Mouse (Mus musculus): ENCODE data around the gene Psma6.

The Psma6 gene

DNA sequence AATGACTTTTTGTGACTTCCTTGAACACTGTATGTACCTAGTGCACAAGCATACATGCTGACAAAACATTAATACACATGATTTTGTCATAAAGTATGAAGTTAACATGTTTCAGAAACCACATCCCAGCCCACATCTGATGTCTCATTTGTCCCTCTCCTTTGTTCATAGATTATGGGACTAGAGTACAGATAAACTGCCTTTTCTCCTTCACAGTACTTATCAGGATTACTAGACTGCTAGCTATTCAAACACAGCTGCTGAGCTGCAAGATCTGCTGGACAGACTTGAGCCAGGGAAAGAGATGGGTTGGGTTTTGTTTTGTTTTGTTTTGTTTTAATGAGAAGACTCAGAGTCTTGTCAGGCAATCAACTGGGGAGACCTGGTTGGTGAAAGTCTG, 8.1 kb downstream of the Psma6 start:
- in situ Hi-C loops (cut with MboI, MseI), result no loop called here

DNA sequence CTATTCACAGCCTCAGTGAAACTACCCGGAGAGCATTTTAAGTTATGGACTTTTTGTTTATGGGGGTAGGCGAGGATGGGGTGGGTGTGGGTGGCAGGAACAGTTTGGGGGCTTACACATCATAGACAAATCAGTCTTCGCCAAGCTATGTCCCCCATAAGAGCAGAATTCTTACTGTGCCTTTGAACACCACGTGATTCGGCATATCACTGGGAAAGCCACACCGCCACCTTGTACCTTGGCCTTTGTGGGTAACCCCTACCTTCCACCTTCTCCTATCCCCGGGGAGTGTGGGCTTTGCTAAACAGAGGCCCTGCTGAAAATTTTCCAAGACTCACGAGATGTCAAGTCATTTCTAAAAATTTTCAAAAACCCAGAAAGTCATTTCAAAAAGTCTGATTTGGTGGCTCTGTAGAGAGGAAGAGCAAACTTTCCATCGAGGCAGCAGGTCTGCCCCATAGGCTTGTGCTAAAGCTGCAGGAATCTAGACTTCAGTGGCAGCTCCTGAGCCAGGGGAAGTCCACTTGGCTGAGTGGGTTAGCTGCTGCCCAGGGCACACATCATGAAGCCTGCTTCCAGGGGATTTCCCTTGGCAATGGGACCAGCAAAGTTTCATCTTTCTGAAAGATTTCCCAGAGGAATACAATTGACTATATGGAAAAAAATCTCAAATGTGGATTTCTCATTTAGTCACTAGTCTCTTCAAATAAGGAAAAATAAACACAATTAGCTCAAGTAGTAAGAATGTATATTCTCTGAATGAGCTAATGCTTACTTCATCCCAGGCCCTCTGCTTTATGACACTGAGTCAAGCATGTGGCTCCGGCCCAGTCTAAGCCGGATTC, 8.9 kb downstream of the Psma6 start:
- in situ Hi-C loops (cut with MboI, MseI), result no loop called here

DNA sequence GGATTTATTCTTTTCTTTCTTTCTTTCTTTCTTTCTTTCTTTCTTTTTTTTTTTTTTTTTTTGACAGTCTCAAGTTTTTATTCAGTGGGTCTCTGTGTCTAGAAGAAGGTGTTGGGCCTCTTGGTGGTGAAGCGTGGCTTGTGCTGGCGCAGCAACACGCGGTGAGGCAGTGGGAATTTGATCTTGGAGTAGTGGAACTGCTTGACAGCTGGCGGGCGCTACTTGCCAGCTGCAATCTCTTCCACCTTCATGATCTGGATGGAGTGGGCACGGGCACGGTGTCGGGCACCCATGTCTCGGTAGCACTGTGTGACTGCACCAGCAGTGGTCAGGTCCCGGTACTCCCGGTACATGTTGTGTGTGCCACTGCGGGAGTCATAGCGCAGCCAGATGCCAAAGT, 11.6 kb downstream of the Psma6 start:
- in situ Hi-C loops (cut with MboI, MseI), result loop anchor here (5.0 kb wide), 1 partner anchor 97 kb away; the partner anchor contains the start of gene Nfkbia

DNA sequence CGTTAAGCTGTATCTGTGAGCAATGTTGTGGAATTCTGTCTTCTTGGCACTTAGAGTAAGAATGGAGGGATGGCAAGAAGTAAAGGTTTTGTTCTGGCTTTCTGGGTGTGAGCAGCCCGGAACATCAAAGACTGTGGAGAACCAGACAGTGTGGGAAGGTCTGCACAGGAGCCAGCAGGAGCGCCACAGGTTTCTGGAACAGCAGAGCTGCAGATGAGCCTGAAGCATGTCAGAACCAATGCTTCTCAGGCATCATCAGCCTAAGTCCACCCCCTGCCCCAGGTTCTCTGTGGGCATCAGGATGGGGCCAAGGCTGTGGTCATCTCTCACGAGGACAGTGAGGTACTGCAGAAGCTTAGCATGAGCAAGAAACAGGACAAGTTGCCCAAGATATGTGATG, 12.5 kb downstream of the Psma6 start:
- in situ Hi-C loops (cut with MboI, MseI), result loop anchor here (5.0 kb wide), 1 partner anchor 96 kb away; the partner anchor contains the start of gene Nfkbia

DNA sequence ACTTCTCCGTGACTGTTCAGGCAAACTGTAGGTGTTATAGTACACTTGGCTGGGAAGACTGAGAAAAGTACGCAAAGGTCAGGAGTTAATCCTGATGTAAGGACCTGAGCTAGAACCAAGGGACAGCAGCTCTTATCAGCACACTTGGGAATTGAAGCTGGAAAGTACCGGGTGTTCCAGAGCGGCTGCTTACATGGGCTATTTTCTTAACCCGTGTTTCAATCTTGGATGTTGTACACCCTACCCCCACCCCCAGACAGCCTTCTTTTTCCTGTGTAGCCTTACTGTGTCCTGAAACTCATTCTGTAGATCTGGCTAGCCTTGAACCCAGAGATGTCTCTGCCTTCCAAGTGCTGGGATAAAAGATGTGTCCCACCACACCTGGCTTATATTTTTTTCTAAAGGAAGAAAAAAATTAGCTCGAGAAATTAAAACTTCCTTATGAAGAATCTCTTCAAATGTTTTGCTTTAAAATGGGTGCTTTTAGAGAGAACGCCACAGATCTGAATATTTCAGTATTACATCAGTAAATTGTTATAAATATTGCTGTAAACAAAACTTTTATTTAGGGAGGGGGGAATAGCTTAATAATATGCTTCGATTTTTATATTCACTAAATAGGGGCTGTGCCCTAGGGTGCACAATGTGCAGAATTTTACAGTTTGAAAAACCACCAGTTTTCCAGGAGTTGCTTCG, 13.7 kb downstream of the Psma6 start:
- in situ Hi-C loops (cut with MboI, MseI), result loop anchor here (5.0 kb wide), 1 partner anchor 95 kb away; the partner anchor contains the start of gene Nfkbia

DNA sequence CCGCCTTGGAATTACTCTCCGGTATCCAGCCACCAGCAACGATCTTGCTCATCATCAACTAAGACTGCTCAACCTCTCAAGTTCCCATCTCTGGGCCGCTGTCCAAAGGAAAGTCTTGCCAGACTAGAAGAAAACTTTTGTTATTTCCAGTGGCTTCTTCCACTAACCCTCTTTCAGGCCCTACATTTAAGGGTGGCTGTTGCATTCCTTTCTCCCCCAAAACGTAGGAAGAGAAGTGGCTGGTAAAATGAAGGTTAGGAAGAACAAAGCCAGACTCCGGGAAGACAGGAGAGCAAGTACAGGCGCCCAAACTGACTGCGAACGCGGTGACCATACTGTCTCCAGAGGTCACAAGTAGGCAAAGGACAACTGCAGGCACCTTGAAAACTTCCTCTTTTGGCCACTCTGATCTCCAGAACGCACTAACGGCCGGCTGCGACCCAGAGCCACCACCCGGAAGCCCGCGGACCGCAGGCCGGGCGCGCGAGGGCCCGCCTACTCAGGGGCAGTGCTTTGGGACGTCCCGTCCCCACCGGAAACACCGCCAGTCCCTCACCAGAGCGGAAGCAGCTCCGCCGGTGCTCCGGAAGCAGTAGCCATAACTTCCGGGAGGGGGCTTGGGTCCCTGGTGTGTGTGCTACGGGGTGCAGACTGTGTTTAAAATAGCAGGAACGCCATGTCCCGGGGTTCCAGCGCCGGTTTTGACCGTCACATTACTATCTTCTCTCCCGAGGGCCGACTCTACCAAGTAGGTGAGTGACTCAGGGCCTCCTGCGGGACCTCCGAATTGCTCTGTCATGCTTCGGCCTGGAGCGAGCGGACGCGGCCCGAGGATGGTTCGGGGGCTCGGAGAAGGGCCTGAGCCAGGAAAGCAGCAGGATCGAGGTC, 14.5 kb downstream of the Psma6 start:
- in situ Hi-C loops (cut with MboI, MseI), result loop anchor here (5.0 kb wide), 1 partner anchor 94 kb away; the partner anchor contains the start of gene Nfkbia

DNA sequence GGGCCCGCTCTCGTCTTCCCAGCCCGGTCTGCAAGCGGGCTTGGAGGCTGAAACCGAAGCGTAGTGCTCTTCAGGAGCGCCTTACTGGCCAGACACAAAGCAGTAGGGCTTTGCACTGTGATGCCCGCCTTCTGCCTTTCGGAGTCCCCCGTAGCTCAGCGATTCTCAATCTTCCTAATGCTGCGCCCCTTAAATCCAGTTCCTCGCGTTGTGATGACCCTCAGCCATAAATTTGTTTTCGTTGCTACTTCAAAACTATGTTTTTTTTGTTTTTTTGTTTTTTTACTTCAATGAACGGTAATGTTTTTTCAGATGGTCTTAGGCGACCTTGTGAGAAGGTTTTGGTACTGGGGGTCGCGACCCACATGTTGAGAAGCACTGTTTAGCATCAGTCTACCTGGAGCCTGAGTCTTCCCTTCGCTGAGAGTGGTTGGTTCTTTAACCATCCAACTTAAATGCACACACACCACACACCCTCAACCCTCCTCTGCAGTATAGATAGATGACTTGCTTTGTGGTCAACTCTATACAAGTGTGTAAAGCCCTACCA, 15.2 kb downstream of the Psma6 start:
- in situ Hi-C loops (cut with MboI, MseI), result loop anchor here (5.0 kb wide), 1 partner anchor 93 kb away; the partner anchor contains the start of gene Nfkbia

DNA sequence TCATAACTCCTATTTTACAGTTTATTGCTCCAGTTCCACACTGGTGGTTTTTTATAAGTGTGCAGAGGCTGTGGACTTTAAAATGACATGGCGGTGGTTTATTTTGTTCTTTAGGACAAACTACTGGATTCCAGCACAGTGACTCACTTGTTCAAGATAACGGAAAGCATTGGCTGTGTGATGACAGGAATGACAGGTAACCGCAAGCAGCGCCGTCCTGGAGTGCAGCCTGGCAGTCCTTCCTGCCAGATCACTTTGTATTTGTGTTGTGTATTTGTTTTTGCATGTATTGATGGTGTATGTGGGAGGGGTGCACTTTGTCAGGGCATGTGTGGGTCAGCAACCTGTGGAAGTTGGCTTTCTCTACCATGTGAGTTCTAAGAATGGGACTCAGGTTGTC, 23.9 kb downstream of the Psma6 start:
- in situ Hi-C loops (cut with MboI, MseI), result no loop called here

DNA sequence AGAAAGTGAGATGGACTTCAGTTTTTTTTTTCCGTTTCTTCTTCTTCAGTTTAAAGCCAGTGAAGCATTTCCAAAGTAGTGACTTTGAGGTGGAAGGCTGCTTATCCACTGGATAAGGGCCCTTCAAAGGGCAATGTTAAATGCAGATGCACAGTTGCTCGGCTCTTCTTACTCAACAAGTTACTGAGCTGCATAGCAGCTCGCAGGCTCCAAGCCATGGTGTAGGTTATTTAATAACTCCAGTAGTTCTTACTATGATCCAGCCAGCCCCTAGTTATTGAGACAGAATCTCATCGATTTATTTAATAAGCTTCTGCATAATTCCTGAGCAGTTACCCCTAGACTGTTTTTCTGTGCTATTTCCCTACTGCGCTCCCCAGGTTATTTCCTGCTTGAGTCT, 31.2 kb downstream of the Psma6 start:
- in situ Hi-C loops (cut with MboI, MseI), result no loop called here

DNA sequence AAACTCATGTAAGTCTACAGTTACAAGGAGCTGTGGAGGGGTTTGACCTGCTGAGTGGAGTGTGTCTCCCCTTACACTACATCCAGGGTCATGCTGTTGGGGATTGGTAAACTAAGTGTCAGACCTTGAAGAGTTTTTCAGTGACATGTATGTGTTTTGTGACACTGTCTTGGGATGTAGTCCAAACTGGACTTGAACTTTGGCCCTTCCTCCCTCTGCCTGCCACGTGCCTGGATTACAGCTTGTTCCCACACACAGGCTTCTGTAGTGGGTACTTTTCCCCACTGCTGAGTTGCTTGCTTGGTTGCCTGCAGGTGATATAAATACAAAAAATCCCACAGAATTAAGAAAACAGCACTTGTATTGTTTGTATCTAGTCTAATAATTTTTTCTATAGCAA, 31.7 kb downstream of the Psma6 start:
- in situ Hi-C loops (cut with MboI, MseI), result no loop called here

DNA sequence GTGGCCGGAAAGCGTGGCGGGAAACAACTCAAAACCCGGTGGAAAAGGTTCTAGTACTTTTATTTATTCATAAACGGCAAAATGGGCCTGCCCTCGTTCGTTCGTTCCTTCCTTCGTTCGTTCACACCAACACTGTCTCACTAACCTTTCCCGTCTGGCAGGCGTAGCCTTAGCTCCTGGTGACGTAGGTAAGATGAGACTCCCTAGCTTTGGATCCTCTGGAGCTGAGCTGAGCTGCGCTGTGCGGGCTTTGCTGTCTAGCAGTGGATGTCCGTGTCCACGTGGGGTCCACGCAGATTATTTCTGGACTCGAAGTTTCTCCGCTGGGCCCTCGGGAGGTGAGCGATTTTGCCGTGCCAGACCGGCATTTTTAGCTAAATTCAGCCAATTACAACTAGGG, 36.2 kb downstream of the Psma6 start:
- in situ Hi-C loops (cut with MboI, MseI), result no loop called here

DNA sequence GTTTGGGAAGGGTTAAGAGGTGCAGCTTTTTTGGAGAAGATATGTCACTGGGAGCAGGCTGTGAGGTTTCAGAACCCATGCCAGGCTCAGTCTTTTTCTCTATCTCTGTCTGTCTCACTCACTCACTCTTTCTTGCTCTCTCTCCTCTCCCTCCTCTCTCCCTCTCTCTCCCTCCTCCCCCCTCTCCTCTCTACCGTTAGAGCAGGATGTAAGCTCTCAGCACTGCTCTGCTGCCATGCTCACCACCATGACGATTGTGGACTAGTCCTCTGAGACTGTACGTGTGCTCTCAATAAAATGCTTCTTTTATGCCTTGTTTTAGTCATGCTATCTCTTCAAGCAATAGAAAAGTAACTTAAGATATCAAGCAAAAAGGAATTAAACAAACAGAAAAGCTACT, 38.0 kb downstream of the Psma6 start:
- in situ Hi-C loops (cut with MboI, MseI), result no loop called here

DNA sequence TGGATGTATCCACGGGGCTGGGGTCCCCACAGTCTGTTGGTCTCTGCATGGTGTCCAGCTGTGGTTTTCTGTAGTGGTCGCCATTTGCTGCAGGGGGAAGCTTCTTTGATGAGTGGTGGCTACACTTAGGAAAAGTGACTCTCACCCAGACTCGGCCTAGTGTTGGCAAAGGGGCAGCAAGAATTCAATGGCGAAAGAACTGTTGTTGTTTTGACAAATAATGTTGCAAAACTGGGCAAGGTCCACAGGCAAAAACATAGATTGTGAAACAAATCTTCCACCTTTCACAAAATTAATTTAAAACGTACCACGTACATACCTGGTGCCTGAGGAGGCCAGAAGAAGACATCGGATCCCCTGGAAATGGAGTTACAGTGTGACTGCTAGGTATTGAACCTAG, 42.3 kb downstream of the Psma6 start:
- in situ Hi-C loops (cut with MboI, MseI), result no loop called here

DNA sequence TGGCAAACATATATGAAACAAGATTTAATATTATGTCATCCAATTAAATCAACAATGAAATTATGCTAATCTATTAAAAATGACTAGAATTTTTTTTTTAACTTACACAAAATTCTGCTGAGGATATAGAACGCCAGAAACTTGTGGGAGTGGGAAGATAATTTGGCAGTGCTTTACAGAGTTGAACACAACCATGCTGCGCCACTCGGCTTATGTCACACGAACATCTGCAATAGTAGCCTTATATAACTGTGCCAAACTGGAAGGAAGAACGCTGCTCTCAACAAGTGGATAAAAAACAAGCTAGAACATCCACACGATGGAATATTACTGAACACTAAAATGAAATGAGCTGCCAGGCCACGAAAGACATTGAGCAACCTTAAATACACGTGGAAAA, 45.2 kb downstream of the Psma6 start:
- in situ Hi-C loops (cut with MboI, MseI), result no loop called here

DNA sequence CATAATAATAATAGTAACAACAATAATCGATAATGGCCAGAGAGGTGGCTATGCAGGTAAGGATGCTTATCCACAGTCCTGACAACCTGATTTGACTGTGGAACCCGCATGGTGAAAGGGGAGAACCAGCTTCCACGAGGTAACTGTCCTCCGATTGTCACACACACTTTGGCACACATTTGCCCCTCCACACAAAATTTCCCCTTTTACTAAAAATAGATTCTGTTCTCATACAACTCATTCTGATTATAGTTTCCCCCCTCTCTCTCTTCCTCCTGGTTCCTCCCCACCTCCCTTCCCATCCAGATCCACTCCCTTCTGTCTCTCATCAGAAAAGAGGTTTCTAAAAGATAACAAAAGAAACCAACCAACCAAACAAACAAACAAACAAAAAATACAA, 45.9 kb downstream of the Psma6 start:
- in situ Hi-C loops (cut with MboI, MseI), result no loop called here

DNA sequence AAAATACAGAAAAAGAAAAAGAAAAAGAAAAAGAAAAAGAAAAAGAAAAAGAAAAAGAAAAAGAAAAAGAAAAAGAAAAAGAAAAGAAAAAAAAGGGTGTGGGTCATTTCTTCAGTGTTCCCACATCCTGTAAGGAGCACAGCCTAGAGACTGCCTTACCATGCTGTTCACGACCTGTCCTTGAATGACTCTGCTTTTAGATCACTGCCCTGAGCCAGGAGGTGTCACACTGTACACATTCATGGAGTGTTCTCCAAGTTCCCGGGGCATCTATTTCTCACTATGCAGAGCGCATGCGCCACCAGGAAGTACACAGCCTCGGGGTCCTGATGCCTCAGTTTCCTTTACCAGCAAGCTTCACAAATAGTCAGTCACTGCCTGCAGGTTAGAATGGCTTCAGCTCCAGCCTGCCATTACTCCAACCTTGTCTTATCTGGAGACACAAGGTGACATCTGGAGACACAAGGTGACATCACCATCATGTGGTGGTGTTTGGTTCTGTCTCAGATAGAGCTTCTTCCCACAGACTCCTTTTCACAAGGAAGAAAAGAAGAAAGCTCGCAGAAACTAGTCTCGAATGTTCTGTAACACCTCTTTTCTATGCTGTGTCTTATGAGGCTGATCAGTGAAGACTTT, 48.4 kb downstream of the Psma6 start:
- in situ Hi-C loops (cut with MboI, MseI), result no loop called here

DNA sequence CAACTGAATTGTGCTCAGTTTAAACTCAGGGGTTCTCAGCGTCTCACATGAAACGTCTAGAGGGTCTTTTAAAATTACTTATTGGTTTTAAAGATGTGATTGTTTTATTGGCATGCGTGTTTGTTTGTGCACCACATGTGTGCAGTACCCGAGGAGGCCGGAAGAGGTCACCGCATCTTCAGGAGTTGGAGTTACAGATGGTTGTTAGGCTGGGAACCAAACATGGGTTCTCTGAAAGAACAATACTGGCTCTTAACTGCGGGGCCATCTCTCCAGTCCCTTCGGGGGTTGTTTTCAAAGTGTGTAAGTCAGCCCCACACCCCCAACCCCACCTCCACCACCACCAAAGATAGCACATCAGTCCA, 48.9 kb downstream of the Psma6 start:
- in situ Hi-C loops (cut with MboI, MseI), result no loop called here

DNA sequence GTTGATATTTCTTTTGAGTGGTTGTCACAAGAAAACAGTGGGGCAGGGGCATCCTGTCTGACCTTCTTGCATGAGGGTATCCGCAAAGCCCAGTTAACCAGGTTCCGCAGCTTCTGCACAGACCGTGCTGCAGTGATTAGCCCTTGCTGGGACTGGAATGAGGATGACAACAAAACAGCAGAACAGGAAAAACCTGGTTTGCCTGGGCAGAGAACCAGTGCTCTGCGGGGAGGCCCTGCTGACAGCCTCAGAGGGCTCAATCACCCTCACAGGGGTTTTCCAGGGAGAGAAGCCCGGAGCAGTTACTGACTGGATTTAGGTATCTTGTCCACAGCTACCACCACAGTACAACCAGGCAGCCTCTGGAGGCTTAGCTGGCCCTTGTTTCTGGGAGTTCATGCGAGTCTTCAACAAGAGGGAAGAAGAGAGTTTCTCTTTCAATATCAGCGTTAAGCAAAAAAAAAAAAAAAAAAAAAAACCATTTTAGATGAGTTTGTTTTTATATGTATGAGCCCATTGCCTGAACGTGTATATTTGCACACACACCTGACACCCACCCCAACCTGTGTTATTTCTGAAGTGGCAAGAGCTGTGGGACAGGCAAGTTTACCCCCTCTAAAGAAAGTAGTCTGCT, 49.9 kb downstream of the Psma6 start:
- in situ Hi-C loops (cut with MboI, MseI), result no loop called here

DNA sequence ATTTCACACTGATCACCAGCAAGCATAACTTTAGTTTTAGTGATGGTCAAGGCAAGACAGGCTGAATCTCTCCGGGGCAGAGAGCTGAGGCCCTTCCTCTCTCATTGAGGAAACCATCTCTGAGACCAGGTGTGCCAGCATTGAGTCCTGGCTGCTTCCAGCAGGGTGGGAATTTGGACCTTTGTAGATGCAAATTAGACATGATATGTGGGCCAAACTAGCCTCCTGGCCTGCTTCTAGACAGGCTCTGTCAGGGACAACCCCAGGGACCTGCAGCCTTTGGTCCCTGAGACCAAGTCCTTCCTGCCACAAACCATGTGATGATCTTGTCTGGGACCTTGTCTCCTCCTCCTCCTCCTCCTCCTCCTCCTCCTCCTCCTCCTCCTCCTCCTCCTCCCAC, 51.1 kb downstream of the Psma6 start:
- in situ Hi-C loops (cut with MboI, MseI), result no loop called here

DNA sequence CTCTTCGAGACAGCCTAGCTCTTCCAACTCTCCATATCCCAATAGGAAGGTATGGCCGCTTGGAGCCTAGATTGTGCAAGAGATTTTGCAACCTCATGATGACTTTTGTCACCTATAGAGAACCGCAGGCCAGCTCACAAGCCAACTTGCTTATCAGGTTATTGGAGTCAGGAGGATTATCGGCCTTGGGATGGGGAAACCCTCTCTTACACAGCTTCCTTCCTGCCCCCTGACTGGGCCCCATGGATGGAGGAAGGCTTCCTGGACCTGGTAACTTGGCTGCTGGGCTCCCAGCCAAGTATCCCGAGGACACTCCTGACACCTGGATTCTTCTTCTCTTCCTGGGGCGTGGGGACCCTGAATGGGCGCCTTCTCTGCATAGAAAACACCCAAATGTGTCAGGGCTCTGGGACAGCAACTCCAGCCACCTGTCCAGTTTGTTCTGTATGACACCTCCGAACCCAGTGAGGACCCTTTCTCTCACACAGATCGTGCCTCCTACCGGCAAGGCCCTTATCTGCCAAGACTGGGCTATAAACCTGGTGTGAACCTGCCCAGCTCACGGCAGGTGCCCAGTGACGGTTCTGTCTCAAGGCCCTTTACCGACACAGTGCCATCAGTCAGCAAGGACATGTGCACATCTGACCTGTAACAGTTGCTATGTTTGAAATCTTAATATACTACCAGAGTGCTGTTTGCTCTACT, 53.3 kb downstream of the Psma6 start:
- in situ Hi-C loops (cut with MboI, MseI), result no loop called here
